Mouse (Mus musculus) cerebellum, adult (tissue): ENCODE data around the gene Ap1s1.

Experiments
- ATAC-seq: cut with Nextera tagmentation; 2 replicates; pipeline ENCODE4 v1.9.2; 2017; ENCODE audit warnings: mild to moderate bottlenecking, moderate library complexity, mixed read lengths; ENCODE audit not compliant: insufficient number of reproducible peaks, low FRiP score, low TSS enrichment

Ap1s1 gene

GRCm38 (mm10) chr5:137028561-137029272, 17.2 kb downstream of the Ap1s1 start:
- ATAC-seq, result no peak

DNA sequence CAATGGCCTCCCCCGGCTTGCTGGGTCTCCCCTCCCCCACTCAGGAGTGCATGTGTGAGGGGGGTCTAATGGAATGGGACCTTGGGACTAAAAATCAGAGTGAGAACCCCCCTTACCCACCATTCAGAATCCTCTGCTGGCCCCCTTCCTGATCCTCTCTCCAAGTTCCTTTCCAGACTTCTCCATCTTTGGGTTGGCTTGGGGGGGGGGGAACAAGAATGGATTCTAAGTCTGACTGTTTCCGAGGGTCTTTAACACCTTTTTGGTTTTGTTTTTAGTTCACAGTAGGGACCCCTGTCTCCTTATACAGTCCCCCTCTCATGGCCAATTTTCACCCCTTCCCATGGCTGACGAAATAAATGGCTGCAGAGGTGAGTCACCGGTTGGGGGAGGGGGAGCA, 19.8 kb downstream of the Ap1s1 start, which contains the start of gene Vgf:
TSS of gene Vgf (plus strand) at position 301 of the 400 bp plus-strand sequence.
- ATAC-seq, result no peak

GRCm38 (mm10) chr5:137025132-137025531, 20.8 kb downstream of the Ap1s1 start:
- peak; percentile 49; the same call in 1 of the 2 replicates for ATAC-seq

DNA sequence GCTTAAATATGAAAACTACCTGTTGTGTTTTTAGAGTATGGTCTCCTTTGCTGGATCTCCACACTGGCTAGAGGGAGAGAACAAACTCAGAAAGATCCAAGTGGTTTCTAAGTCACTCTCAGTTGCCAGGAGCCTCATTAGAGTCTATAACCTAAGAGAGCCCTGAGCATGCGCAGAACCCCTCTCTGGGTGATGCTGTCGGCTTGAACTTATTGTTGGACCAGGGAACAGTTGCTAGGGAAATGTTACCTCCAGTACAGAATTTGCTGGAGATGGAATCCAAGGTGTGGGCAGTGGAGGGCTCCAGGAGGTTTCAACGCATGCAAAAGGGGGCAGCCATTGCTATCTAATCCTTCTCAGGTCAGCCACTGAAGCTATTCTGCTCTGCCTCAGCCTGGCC, 21.6 kb downstream of the Ap1s1 start:
- ATAC-seq, result no peak

DNA sequence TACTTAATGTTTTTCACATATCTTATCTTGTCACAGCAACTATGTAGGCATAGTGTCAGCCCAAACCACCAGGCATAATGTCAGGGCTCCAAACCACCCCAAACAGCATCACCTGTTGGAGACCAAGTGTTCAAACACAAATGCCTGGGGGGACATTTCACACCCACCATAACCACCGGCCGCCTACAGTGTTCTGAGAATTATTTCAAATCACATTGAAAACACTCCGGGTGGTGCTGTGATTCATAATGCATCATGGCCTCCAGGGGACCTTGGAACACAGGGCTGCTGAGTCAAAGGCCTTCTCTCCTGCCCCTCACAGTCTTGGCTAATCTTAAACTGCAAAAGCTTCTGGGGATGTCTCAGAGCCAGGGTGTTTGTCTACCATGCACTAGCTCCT, 30.0 kb downstream of the Ap1s1 start:
- no peak for ATAC-seq

DNA sequence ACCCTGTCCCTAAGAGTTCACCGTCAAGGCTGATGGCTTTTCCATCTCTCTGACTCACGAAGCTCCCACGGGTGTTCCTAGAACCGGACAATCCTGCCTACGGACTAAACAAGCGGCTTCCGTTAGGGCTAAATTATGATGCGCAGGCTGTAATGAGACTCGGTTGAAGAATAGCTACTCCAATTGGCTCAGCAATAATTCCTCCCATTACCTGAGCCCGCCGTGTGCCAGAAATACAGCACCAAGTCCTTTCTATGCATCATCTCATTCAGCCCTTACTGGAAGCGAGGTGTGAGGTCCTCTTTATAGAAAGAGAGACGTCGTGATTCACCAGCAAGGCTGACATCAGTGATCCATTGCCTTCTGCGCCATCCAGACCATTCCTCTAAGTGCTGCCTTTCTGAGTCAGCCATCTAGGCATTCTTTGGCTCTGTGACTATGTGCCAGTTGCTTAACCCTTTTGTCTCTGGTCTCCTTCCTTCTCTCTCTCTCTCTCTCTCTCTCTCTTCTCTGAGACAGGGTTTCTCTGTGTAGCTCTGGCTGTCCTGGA, 33.5 kb downstream of the Ap1s1 start:
- ATAC-seq, result no peak

- ATAC-seq, result no peak
Observed at GRCm38 (mm10) chr5:137009988-137010387, 35.9 kb downstream of the Ap1s1 start.

DNA sequence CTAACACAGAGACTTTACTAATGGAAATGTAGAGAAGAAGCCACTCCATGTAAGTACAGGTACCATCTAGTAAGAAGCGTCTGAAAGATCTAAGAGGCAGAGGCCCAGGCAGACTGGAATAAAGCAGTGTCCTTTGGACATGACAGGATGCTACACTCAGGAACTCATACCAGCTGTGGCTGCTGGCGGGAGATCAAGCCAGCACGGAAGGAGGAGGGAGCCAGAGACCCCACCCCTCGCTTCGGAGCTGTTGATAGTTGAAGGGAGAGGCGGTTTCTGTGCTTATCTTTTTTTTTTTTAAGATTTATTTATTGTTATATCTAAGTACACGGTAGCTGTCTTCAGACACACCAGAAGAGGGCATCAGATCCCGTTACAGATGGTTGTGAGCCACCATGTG, 38.7 kb downstream of the Ap1s1 start:
- ATAC-seq, result no peak

- no peak for ATAC-seq
Observed at GRCm38 (mm10) chr5:137000612-137001011, 45.3 kb downstream of the Ap1s1 start.

DNA sequence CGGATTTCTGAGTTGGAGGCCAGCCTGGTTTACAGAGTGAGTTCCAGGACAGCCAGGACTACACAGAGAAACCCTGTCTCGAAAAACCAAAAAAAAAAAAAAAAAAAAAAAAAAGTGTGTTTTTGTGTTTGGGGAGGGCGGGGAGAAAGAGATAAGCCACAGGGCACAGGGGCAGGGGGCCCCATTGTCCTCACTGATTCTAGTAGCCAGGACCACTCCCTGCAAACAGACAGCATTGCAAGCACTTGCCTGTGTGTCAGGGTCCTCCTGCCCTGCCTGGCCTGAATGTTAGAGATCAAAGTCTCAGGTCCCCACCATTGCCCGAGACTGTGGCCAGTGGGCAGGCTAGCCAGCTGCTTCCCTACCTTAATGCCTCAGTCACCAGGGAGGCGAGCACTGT, 46.5 kb downstream of the Ap1s1 start:
- no peak for ATAC-seq

- ATAC-seq, result no peak
Observed at GRCm38 (mm10) chr5:136989801-136990200, 56.1 kb downstream of the Ap1s1 start.

DNA sequence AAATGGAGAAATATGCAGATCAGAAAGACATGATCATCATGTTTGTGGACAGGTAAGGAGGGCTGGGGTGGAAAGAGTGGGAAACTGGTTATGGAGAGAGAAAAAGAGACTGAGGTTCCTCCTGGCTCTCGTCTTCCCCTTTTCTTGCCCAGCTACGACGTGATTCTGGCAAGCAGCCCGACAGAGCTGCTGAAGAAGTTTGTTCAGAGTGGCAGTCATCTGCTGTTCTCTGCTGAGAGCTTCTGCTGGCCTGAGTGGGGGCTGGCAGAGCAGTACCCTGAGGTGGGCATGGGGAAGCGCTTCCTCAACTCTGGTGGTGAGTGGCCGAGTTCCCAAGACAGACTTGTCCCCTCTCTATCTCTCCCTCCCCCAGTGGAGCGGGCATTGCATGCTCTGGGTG, 57.5 kb downstream of the Ap1s1 start:
- ATAC-seq, result no peak

DNA sequence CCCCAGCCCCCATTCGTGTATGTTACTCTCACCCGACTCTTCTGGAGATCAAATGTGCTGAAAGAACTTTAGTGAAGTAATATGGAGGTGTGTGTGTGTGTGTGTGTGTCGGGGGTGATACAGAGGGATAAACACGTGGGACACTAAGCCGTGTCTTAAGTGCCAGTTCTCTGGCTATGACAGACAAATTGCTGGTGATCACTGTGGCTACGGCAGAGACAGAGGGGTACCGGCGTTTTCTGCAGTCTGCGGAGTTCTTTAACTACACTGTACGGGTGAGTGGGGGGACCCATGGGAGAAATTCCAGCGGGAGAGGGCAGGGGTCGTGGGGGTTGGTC, 58.0 kb downstream of the Ap1s1 start, which contains the start of gene Znhit1:
TSS of gene Znhit1 (minus strand) at position 88 of the 338 bp plus-strand sequence.
- no peak for ATAC-seq

DNA sequence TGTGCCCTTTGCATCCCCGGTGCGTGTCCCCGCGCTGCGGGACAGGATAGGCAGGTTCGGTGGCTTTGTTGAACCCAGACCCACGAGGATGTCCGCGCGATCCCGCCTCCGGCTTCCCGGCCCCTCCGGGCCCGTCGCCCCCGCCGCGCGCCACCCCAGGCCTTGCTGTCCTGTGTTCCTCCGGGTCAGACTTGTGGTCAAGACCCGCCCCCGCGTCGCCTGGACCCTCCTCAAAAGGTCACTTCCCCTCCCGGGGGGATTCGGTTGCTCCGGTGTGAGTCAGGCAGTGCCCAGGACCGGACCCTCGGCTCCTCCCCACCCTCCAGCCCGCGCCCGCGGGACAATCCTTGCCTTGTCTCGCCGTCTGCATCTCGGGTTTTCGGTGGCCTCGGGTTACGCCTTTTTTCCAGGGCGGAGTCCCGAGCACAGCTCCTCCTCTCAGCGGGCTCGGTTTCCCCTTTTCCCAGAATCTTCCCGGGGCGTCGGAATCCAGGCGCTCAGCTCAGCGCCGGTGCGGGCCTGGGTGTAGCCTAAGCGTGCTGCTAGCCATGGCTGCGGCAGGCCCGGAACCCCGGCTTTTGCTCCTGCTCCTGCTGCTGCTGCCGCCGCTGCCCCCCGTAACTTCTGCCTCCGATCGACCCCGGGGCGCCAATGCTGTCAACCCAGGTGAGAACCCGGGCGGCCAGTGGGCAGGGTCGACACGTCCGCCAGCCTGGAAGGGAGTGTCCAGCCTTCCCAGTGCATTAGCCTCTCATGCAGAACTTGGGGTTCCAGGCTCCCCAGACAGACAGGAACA, 58.6 kb downstream of the Ap1s1 start:
- ATAC-seq, result peak; percentile 46

GRCm38 (mm10) chr5:136986695-136987137, 59.2 kb downstream of the Ap1s1 start, which contains the start of gene Plod3:
Gene Plod3, plus strand, starts transcription at chr5:136987019.
- peak; percentile 90 for ATAC-seq
